Mouse (Mus musculus): ENCODE measurements around the gene Gm10721.
"Not testable (repeated sequence)": the region's sequence is repeated elsewhere in the genome, so short reads cannot be mapped to it uniquely, and the experiment has no call there.

DNA sequence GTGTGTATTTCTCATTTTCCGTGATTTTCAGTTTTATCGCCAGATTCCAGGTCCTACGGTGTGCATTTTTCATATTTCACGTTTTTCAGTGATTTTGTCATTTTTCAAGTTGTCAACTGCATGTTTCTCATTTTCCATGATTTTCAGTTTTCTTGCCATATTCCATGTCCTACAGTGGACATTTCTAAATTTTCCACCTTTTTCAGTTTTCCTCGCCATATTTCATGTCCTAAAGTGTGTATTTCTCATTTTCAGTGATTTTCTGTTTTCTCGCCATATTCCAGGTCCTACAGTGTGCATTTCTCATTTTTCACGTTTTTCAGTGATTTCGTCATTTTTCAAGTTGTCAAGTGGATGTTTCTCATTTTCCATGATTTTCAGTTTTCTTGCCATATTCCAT lies 11.9 kb upstream of the Gm10721 start:
- not testable (repeated sequence) for TF ChIP-seq CTCF, EP300 (IDR thresholded peaks at IDR 0.05)

Measured in lung, postnatal 0 days (tissue).